Mouse (Mus musculus) heart, embryonic 14.5 days (tissue): Measurements from ENCODE around the gene Erc2. TPM values are rescaled to one million over a fixed set of nuclear protein-coding genes. Genes with fewer than 3 reads are reported as not detected.

Source experiments
- ATAC-seq: fragments of 200-750 bp; cut with Nextera tagmentation; 2 replicates; pipeline ENCODE4 v1.8.0; 2017; ENCODE audit warnings: low read depth, moderate TSS enrichment; ENCODE audit not compliant: insufficient number of reproducible peaks, insufficient read depth, low FRiP score
- H3K27ac ChIP-seq, 2 experiments: fragments of 200-500 bp in 1 of 2; fragments of 300-500 bp in 1 of 2; sonication (generic) in 1 of 2; replicated peaks in 1 of 2; 2 replicates each; pipeline ENCODE4 v1.5.1; 2012 to 2014; ENCODE audit warnings: low read depth in 2 of 2, low read length in 2 of 2, control low read depth in 1 of 2, mild to moderate bottlenecking in 1 of 2, mixed read lengths in 1 of 2; ENCODE audit not compliant: control insufficient read depth in 1 of 2, insufficient read depth in 1 of 2
- H3K27me3 ChIP-seq: fragments of 300-500 bp; sonication (generic); 2 replicates; pipeline ENCODE4 v1.6.1; 2014; ENCODE audit warnings: mild to moderate bottlenecking, low read length, control low read depth; ENCODE audit not compliant: control insufficient read depth, insufficient read depth
- H3K36me3 ChIP-seq: fragments of 300-500 bp; sonication (generic); 2 replicates; pipeline ENCODE4 v1.6.1; 2014; ENCODE audit warnings: mild to moderate bottlenecking, control low read depth, low read length, mixed read lengths; ENCODE audit not compliant: control insufficient read depth, insufficient read depth
- H3K4me1 ChIP-seq, 2 experiments: fragments of 200-500 bp in 1 of 2; fragments of 300-500 bp in 1 of 2; sonication (generic) in 1 of 2; 2 replicates each; pipeline ENCODE4 v1.6.1; 2012 to 2014; ENCODE audit warnings: low read length in 2 of 2, control low read depth in 1 of 2, mixed read lengths in 1 of 2; ENCODE audit not compliant: control insufficient read depth in 2 of 2, insufficient read depth in 2 of 2
- H3K4me2 ChIP-seq: fragments of 300-500 bp; sonication (generic); 2 replicates; pipeline ENCODE4 v1.6.1; 2014; ENCODE audit warnings: mild to moderate bottlenecking, low read length
- H3K4me3 ChIP-seq, 2 experiments: fragments of 200-500 bp in 1 of 2; fragments of 300-500 bp in 1 of 2; sonication (generic) in 1 of 2; 2 replicates each; pipeline ENCODE4 v1.5.1; 2012 to 2014; ENCODE audit warnings: low read length in 2 of 2, mild to moderate bottlenecking in 2 of 2, control low read depth in 1 of 2, low read depth in 1 of 2, moderate library complexity in 1 of 2; ENCODE audit not compliant: control insufficient read depth in 1 of 2, insufficient read depth in 1 of 2
- H3K9ac ChIP-seq: fragments of 300-500 bp; sonication (generic); 2 replicates; pipeline ENCODE4 v1.6.1; 2014; ENCODE audit warnings: mild to moderate bottlenecking, low read length
- H3K9me3 ChIP-seq: fragments of 300-500 bp; sonication (generic); 2 replicates; pipeline ENCODE4 v1.6.1; 2016; ENCODE audit warnings: low read length, control low read depth; ENCODE audit not compliant: control insufficient read depth
- WGBS: fragments of 180-500 bp; shearing (Covaris S2); extraction: QIAGEN DNeasy Blood & Tissue Kit; methylation state at CpG from one replicate; pipeline ENCODE4 v1.1.7; 2014; 5-methylcytosine and 5-hydroxymethylcytosine counted together
- polyA plus RNA-seq: library from polyadenylated mRNA; unstranded; fragments of >200 nt; fragmentation: Nextera tagmentation; extraction: Ambion mirVana; gene quantifications from 2 replicates; pipeline ENCODE4 v1.2.1, GENCODE M21; 2014

Erc2 gene
- polyA plus RNA-seq, 1 experiment from 2014 or later: 3.2 TPM

GRCm38 (mm10) chr14:27634761-27635160 lies 12.5 kb downstream of the Erc2 start:
- no peak overlapping the region for H3K4me2 ChIP-seq
- no peak overlapping the region for H3K4me3 ChIP-seq
- WGBS: 77% methylated on average over 6 of the region's 6 CpGs
- H3K9me3 ChIP-seq: no peaks in the 10 kb centered on the region
- H3K36me3 ChIP-seq: no peaks in the 10 kb centered on the region
- ATAC-seq: no peak
- H3K4me1 ChIP-seq: no peaks in the 10 kb centered on the region
- no peaks in the 10 kb centered on the region for H3K27me3 ChIP-seq
- H3K9ac ChIP-seq: no peak overlapping the region
- no peak overlapping the region for H3K27ac ChIP-seq

GRCm38 (mm10) chr14:27636556-27636955 lies 14.3 kb downstream of the Erc2 start:
- ATAC-seq: no peak

DNA sequence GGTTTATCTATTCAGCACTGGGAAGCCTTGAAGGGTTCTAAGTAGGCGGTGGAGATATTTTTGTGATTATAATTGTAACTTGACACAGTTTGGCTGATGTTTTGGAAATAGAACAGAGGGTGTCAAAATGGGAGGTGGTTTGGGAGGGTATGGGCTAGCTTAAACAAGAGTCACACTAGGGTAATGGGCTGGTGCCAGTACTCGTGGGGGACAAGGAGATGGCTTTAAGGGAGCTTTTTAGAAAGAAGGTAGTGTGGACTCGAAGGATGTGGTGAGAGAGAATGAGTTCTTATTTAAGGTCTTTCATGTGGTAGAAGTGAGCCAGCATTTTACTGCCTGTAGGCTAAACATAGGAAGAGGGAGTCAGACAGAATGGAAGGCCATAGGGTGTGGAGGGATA lies 19.2 kb downstream of the Erc2 start:
- Histone ChIP-seq H3K4me1 (no peaks in the 10 kb centered on the region), H3K27ac (no peak overlapping the region), H3K4me2 (no peak overlapping the region), H3K9ac (no peak overlapping the region), H3K9me3 (no peaks in the 10 kb centered on the region), H3K4me3 (no peak overlapping the region), H3K27me3 (no peaks in the 10 kb centered on the region), H3K36me3 (no peaks in the 10 kb centered on the region)
- 66% methylated on average over 3 of the region's 3 CpGs for WGBS
- ATAC-seq: no peak

More at GRCm38 (mm10) chr14:27636556-27636955, 14.3 kb downstream of the Erc2 start:
- no peaks in the 10 kb centered on the region for H3K4me1 ChIP-seq
- no peak overlapping the region for H3K4me3 ChIP-seq
- H3K9ac ChIP-seq: no peak overlapping the region
- H3K4me2 ChIP-seq: no peak overlapping the region
- H3K27me3 ChIP-seq: no peaks in the 10 kb centered on the region
- 80% methylated on average over 2 of the region's 2 CpGs for WGBS
- no peaks in the 10 kb centered on the region for H3K9me3 ChIP-seq
- no peak overlapping the region for H3K27ac ChIP-seq
- H3K36me3 ChIP-seq: no peaks in the 10 kb centered on the region

GRCm38 (mm10) chr14:27642981-27643380 lies 20.8 kb downstream of the Erc2 start:
- WGBS: 42% methylated on average over 2 of the region's 2 CpGs

DNA sequence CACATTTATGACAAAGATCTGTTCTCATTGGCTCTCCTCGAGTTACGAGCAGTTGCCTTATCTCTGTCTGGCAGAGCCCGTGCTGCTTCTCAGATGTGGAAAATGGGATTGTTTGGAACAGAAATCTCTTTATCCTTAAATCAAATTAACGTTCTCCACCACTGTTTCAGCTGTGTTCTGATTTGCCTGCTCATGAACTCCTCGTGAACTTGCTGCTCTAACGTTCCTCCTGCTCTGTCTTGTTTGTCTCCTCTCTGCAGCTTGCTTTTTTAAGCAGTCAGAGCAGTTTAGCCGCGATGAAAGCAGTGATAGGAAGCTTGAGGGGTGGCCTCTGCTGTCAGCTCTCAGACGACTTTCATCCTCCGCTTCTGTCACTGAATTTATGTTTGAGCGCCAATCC lies 32.4 kb downstream of the Erc2 start:
- Histone ChIP-seq H3K27ac (no peak overlapping the region), H3K27me3 (no peaks in the 10 kb centered on the region), H3K4me3 (no peak overlapping the region), H3K9me3 (no peaks in the 10 kb centered on the region), H3K9ac (no peak overlapping the region), H3K36me3 (no peaks in the 10 kb centered on the region), H3K4me2 (no peak overlapping the region), H3K4me1 (peaks cover 0 to 4% of the 10 kb centered on the region in 2 experiments; a peak in 1 of 4 replicates)
- ATAC-seq: no peak
- 14% methylated on average over 11 of the region's 11 CpGs for whole genome bisulfite sequencing

More at GRCm38 (mm10) chr14:27642981-27643380, 20.8 kb downstream of the Erc2 start:
- Histone ChIP-seq H3K4me3 (no peak overlapping the region), H3K36me3 (no peaks in the 10 kb centered on the region), H3K9me3 (no peaks in the 10 kb centered on the region), H3K4me1 (no peaks in the 10 kb centered on the region), H3K4me2 (no peak overlapping the region), H3K9ac (no peak overlapping the region), H3K27me3 (no peaks in the 10 kb centered on the region), H3K27ac (no peak overlapping the region)
- no peak for ATAC-seq

DNA sequence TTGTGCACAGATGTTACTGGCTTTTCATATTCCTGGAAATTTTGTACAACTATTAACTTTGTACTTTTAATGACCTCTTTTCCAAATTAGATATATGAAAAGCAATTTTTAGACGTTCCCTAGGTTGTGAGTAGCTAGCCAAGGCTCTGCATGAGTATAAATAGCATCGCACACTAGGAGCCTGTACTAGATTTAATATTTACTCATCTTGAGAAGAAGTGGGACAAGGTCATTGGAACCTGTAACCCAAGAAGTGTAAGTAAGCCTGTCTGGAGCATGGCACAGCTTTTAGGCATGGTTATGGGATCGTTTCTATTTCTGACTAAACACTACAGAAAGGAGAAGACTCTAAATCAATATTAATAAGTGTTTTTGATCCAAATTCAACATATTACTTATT lies 36.4 kb downstream of the Erc2 start:
- Histone ChIP-seq H3K4me3 (no peak overlapping the region), H3K9ac (no peak overlapping the region), H3K9me3 (no peaks in the 10 kb centered on the region), H3K4me2 (no peak overlapping the region), H3K27me3 (no peaks in the 10 kb centered on the region), H3K27ac (no peak overlapping the region), H3K4me1 (peaks cover 0 to 4% of the 10 kb centered on the region in 2 experiments; a peak in 1 of 4 replicates), H3K36me3 (no peaks in the 10 kb centered on the region)
- WGBS: 52% methylated on average over 3 of the region's 3 CpGs
- ATAC-seq: no peak

DNA sequence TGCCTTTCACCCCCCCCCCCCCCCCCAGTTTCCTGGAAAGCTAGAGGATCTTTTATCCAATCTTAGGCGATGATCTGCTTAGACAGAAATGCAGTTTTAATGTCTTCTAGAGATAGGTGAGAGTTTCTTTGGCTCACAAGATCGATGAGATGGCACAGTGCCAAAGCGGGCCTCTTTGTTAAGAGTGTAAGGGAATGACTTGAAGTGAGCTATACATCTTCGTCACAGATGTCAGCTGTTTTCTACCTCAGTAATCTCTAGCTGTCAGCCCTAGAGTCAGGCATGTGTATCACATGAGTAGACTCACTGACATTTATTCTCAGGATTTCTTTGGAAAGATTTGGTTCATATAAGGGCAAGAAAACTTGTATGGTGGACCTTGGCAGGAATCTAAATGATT lies 39.2 kb downstream of the Erc2 start:
- H3K4me3 ChIP-seq: no peak overlapping the region
- H3K27ac ChIP-seq: no peak overlapping the region
- H3K9ac ChIP-seq: no peak overlapping the region
- no peaks in the 10 kb centered on the region for H3K9me3 ChIP-seq
- H3K27me3 ChIP-seq: no peaks in the 10 kb centered on the region
- no peak for ATAC-seq
- H3K4me1 ChIP-seq: peaks cover 0 to 2% of the 10 kb centered on the region in 2 experiments; a peak in 1 of 4 replicates
- WGBS: 31% methylated on average over 4 of the region's 4 CpGs
- no peak overlapping the region for H3K4me2 ChIP-seq
- no peaks in the 10 kb centered on the region for H3K36me3 ChIP-seq

GRCm38 (mm10) chr14:27662251-27662650 lies 40.0 kb downstream of the Erc2 start:
- Histone ChIP-seq H3K4me3 (no peak overlapping the region), H3K9ac (no peak overlapping the region), H3K4me2 (no peak overlapping the region), H3K27ac (no peak overlapping the region), H3K9me3 (no peaks in the 10 kb centered on the region), H3K4me1 (peaks cover 0 to 2% of the 10 kb centered on the region in 2 experiments; a peak in 1 of 4 replicates), H3K27me3 (no peaks in the 10 kb centered on the region), H3K36me3 (no peaks in the 10 kb centered on the region)
- ATAC-seq: no peak
